Mouse (Mus musculus): ENCODE measurements around the gene 1500011B03Rik.

The 1500011B03Rik gene

DNA sequence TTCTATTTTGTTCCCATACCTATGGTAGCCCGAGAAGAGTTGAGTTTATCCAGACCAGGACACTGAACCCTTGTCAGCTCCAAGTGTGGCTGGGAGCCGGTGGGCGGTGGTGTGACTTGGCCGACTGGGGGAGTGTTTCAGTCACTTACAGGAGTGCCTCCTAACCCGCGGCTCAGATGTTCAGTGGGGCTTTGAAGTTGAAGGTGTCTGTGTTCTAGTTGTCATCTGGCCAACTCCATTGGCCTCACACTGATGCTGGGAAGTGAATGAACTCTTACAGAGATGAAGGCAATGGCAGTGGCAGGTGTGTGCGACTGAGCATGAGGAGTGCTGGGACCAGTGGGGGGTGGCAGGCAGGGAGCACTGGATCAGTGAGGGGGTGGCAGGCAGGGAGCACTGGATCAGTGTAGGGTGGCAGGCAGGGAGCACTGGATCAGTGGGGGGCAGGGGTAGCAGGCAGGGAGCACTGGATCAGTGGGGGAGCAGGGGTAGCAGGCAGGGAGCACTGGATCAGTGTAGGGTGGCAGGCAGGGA is 43.2 kb downstream of the 1500011B03Rik start:
- DNase-seq, result peak in 1 of 2 experiments; percentile 50

DNA sequence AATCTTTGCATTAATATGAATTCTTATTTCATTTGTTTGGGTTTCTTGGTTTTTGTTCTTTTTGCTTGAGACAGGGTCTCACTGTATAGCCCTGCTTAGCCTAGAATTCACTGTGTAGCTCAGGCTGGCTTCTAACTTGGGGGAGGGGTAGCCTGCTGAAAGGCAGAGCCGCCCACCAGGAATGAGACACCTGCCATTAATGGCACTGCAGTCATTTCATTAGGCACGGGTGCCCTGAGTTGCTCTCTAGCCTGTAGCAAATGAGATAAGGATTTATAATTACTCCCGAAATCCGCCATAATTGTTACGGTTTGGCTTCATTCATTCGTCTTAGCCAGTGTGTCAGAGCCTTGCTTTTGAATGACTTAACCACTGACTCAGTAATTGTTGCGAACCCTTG is 47.1 kb downstream of the 1500011B03Rik start:
- DNase-seq, result no peak

DNA sequence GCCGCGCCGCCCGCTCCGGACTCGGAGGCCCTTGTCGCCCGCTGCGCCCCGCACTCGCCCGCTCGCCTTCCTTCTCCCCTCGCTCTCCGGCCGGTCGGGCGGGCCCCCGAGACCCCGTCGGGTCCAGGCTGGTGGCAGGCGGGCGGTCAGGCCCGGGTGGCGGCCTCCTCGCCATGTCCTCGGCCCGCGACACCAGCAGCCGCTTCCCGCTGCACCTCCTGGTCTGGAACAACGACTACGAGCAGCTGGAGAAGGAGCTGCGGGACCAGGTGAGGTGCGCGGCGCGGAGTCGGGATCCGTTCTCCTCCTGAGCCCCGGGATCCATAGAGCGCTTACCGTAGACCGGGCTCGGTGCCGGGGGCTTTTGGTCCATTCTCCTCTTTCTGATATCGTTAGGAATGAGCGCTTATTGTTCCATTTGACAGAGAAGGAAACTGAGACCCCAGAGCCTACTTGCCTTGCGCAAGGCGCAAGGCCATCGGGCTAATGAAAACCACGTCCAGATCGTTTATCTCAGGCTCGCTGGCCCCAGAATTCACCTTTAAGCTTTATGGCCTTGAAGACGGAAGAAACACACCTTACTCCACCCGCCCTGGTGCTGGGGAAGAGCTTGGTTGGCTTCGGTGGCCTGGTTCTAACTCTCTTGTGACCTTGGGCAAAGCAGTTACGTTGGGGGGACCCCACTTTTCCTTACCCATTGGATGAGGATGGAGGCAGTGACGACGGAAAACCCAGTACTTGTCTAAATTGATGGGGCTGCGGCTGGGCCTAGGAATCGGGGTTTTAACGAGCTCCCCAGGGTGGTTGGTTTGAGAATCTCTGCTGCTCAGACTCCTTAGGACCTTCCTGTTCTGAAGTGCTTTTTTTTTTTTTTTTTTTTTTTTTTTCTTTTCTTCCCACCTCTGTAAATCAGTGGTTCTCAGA is 48.0 kb downstream of the 1500011B03Rik start, which contains the start of gene Git2:
TSS of gene Git2 (minus strand) at position 462 of the 924 bp plus-strand sequence.
- peak in 1 of 2 experiments; percentile 43 for DNase-seq

DNA sequence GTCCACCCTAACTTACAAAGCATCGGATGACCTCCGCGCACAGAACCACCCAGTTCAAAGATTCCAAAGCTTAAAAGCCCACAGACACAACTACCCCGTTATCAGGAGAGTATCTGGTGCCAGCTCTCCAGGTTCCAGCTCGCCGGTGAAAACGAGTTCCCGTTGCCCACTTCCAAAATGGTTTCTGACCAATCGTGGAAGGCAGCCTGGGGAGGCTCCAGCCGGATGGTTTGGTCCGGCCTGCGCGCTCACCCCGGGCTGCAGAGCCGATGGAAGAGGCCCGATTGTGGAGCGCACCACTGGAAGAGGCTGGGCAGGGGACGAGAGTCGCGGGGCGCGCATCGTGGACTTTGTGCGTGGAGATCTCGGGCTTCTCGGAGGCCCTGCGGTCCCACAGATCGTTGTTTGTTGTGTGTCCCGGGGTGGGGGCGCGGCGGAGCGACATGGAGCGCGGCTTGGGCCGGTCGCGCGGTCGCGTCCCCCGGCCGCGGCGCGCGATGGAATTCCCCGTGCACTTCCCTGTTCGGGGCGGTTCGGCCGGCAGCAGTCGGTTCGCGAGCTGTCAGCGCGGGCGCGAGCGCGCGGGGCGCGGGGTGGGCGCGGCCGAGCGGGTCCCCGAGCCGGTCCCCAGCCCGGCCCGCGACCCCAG is 48.7 kb downstream of the 1500011B03Rik start, which contains the start of gene Ankrd13a:
TSS of gene Ankrd13a (plus strand) at position 275 of the 649 bp plus-strand sequence.
- peak; percentile 79 to 83 for DNase-seq

DNA sequence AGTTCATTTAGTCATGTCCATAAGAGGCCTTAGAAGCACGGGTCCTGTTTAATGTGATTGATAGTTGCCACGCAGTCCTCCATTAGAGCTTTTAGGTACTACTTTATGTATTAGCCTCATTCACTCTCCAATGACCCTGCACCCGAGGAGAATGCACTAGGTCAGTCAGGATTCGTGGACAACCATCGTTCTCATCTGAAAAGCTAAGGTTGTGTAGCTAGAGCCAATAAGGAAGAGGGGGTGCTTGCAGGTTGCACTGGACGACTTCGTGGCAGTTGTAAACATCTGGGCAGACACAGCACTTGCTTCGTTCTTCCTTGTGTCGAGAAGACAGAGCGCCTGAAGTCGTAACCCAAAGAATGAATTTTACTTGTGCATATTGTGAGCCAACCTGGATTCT is 49.5 kb downstream of the 1500011B03Rik start:
- DNase-seq, result peak in 1 of 2 experiments; percentile 51

DNA sequence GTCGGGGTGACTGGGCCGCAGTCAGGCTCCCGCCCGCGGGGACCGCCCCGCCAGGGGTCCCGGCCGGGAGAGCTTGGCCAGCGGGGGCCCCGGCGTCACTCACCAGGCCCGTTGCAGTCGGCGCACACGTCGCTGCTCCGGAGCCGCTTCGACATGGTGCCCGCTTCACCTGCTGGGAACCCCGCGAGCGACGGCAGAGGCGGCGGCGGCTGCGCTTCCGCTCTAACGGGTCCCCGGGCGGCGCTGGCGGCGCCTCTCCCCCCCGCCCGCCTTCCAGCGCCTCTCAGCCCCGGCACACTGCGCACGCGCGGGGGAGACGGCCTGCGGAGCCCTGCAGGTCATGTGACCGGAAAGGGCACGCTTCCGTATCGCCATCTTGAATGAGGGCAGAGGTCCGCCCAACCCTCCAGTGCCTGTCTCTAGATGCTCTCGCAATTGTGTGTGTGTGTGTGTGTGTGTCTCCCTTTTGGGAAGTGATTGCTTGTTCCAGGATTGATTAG is 50.0 kb downstream of the 1500011B03Rik start:
- peak; percentile 96 to 97 for DNase-seq

DNA sequence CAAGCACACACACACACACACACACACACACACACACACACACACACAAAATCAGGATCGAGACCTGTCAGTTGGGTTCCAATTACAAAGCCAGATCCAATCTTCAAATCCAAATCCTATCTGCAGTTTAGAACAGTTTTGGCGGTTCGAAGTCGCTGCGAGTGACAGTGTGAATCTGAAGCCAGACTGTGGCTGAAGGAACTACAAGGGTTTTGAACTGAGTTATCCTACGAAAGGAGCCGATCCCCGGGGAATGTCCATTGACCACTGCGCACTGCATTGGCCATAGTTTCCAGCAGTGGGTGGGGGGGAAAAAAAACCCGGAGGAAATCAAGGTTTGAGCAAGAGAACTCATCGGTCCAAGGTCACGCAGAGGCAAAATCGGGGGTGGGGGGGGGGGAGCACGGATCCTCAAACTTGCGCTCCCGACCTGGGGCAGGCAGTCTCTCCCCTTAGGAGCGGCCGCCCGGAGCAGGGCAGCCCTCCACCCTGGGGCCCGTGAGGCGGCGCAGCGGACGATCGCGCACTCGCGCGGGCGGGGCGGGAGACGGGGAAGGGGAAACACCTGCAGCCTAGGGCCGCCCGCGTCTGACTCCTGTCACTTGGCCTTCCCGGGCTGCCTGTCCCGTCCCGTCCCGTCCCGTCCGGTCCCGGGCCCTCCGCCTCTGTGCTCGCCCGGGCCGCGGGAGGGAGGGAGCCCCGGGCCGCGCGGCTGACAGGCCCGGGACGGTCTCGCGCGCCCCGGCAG is 50.6 kb downstream of the 1500011B03Rik start:
- peak; percentile 77 to 80 for DNase-seq

DNA sequence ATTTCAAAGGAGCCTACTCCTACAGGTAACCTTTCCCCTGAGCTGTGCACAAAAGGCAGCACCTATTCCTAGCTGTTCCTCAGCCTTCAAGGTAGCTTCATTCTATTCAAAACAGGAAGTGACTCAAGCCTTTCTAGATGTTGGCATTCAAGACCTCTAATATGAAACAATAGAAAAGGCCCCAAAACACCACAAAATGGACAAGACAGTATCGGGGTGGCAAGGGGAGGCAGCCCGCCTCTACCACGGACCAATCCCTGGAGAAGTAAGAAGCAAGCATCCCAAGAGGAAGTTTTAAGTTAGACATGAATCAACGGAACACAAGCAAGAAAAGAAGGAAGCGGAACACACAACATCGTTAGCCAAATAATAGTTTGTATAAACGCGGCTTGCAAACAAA is 51.5 kb downstream of the 1500011B03Rik start:
- no peak for DNase-seq

DNA sequence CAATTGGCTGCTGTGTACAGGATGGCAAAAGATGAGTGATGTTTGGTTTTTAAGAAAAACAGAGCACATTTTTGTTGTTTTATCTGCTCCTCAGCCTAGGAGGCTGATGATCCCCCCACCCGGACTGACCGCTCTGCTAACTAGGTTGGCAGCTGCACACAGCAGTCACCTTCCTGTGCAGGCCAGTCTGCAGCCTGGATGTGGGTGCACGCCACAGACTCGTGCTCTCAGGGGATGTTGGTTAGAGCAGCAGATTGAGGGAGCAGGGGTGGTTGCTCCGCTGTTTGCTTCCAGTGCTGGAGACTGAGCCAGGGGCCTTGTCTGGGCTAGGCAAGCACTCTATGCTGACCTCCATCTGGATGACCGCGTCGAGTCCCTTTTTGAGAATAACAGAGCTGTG is 53.5 kb downstream of the 1500011B03Rik start:
- peak; percentile 38 to 43 for DNase-seq

DNA sequence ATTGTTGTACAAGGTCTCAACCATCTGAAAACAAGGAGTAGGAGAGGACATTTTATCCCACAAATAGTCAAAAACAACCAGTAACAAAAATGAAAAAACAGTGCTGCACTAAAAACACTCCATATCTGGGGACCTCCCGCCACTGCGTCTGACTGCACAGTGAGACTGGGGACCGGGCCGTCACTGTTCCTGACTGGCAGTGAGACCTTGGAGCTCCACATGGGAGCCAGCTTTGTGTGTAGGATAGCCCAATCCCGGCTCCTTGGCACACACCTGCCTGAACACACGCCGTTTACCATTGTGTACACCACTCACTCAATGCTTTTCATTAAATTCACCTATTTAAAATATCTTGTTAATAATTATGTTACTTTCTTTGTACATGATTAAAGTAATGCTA is 56.1 kb downstream of the 1500011B03Rik start:
- no peak for DNase-seq

DNA sequence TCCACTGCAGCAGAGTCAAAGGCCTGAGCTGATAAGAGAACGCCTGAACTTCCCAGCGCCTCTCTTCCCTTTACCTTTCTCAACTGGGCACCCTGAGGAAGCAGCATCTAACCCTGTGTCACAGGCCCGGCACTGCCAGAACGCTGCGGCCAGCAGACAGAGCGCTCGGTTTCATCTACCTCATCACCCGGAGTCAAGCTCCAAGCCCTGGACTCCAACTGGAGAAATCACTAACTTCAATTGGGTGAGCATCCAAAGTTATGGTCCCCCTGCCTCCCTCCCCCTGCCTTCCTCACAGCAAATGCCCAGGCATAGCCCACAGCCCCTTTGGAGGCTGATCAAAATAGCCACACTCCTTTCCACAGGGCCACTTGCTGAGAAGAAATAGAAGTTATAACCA is 56.6 kb downstream of the 1500011B03Rik start:
- DNase-seq, result no peak

DNA sequence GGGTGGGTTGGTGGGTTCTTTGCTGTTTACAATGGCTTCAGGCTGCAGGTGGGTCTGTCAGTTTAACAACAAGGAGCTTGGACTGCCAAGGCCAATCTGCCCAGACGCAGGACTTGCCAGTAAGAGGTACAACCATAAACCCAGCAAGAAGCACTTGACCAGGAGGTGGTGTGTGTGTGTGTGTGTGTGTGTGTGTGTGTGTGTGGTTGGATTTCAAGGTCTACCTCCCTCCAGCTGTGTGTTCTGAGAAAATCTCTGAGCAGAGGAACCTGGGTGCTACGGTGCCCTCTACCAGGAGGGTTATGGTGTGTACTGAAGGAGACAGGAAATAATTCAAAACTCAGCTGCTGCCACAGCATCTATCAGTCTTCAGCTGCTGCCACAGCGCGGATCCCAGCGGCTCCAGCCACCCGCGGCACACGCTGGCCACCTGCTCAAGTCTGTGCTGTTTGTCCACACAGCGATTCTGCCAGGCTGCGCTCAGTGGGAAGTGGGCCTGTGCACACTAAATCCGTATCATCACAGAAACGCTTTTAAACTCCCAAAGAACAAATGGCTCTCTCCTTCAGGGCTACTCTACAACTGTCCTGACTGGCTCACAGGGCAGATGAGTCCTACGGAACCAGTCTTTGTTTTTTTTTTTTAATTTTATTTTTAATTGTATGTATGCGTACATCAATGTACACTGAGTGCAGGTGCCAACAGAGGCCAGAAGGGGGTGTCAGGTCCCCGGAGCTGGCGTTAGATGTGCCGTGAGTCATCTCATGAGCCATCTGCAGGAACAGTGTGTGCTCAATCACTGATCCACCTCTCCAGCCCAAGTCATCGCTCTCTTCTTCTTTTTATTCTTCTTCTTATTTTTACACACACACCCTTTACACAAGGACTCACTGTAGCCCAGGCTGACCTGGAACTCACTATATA is 58.2 kb downstream of the 1500011B03Rik start:
- no peak for DNase-seq

DNA sequence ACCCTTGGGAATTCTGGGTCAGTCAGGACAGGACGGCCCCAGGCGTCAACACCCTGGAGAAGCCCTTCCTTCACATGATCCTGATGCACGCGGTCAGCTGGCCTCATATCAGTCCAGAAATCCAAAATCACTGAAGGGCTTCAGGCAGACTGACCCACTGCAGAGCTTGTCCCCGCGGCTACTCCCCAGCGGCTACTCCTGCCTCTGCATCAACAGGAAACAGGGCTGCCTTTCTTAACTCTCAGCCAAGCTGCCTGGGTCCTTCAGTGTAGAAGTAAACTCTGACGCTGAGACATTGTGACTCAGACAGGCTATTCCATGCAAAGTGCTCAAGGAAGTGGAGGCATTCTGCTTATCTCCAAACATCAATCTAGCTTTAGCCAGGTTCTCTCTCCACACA is 61.3 kb downstream of the 1500011B03Rik start:
- no peak for DNase-seq

DNA sequence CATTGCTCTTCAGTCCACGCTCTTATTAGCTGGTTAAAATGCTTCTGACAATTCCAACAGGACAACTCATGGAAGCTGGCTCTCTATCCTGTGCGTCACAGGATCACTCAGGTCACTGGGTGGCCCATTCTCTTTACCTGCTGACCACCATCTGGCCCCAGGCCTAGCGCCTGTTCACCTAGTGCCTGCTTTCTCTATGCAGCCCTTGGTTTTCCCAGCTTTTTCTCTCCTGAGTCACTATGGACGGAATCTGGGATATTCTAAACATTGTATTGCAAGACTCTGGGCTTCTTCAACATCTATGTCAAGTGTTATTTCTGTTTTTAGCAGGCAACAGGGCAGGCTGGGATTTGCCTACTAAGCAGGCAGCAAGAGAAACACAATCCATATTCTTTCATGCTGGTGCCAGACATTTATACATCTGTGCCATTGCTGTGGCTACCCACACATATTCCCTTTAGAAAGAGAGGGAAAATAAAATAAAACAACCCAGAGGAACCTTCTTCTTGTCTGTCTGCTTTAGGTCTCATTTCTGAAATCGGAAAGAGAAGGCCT is 63.7 kb downstream of the 1500011B03Rik start:
- no peak for DNase-seq

All from thymus, adult 18-20 months (tissue).